Mouse (Mus musculus): ENCODE data around the gene Prl8a2. TPM values are rescaled to one million over a fixed set of nuclear protein-coding genes. Genes with fewer than 3 reads are reported as not detected.
A peak's percentile ranks its signal among the peaks of the same experiment; 100 is the strongest.

Prl8a2 gene
- not detected in 2 replicates for polyA plus RNA-seq (2015; fragmentation: Nextera tagmentation; extraction: Ambion mirVana)

DNA sequence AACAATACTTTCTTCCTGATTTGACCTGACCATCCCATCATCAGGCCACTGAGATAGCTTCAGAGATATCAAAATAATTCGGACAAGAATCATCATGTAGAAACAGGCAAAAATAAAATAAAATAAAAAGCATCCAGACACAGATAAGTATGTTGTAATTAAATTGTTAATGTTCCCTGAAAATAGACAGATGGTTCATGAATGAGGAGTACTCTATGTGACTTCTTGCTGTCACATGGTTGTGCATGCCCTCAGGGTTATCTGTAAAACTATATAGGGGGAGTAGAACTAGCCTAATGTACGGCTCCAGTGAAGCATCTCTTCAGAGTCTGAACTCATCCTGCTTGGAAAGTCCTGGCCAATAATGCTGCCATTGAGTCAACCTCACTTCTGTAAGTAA is at the start of gene Prl8a2:
Gene Prl8a2, plus strand, starts transcription at position 301 of the 400 bp plus-strand sequence.
- WGBS = 81% methylated on average over 2 of the region's 2 CpGs
- ATAC-seq = no peak

DNA sequence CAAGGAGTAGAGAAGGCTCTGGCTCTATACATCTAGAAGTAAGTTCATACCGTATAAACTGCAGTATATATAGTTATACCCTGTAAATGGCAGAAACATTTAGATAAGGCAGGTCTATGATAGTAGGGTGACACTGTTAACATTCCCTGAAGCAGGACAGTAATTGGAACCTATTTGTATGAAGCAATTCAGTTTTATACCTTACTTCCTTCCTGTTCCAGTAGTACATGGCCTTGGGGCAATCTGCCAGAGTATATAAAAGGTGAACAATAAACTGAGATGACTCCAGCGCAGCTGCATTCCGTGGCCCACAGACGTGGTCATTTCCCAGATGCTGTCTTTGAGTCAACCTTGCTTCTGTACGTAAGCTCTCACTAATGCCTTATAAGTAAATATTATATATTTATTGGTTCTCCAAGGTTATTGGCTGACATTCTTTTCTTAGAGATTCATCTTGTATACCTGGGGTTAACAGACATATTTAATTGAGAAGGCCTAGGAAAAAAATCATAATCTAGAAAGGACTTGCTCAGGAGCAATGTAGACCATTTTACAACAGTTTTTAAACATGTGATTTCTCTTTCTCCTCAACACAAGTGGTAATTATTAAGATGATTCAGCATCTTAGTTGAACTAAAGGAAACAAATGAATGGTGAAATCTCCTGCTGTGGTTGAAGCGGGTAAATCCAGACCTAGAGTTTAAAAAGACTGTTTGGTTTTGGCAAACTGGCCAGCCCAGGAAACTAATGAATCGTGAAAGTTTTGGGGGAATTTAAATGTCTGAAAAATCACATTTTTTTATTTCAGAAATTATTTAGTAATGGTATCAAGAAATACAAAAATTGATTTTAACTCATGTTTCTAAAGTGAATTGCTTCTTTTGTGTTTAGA is 32.9 kb upstream of the Prl8a2 start, which contains the start of gene Prl6a1:
Gene Prl6a1, plus strand, starts transcription at position 294 of the 892 bp plus-strand sequence.
- Histone ChIP-seq H3K36me3 (ENCODE audit: poor library complexity, severe bottlenecking) (no peaks in the 10 kb centered on the region), H3K4me2 (no peak within 1 kb of the TSS), H3K4me1 (no peaks in the 10 kb centered on the region), H3K27me3 (no peaks in the 10 kb centered on the region), H3K9me3 (replicated peaks) (no peaks in the 10 kb centered on the region), H3K9ac (no peak within 1 kb of the TSS), H3K4me3 (no peak within 1 kb of the TSS), H3K27ac (no peak within 1 kb of the TSS)
- 80% methylated on average over 7 of the region's 7 CpGs for WGBS
- no peak for ATAC-seq

More for the DNA sequence above, at the start of gene Prl8a2:
- Histone ChIP-seq H3K9me3 (replicated peaks) (no peaks in the 10 kb centered on the region), H3K4me1 (no peaks in the 10 kb centered on the region), H3K27me3 (no peaks in the 10 kb centered on the region), H3K27ac (no peak within 1 kb of the TSS), H3K4me3 (no peak within 1 kb of the TSS), H3K9ac (no peak within 1 kb of the TSS), H3K36me3 (ENCODE audit: poor library complexity, severe bottlenecking) (no peaks in the 10 kb centered on the region), H3K4me2 (no peak within 1 kb of the TSS)

DNA sequence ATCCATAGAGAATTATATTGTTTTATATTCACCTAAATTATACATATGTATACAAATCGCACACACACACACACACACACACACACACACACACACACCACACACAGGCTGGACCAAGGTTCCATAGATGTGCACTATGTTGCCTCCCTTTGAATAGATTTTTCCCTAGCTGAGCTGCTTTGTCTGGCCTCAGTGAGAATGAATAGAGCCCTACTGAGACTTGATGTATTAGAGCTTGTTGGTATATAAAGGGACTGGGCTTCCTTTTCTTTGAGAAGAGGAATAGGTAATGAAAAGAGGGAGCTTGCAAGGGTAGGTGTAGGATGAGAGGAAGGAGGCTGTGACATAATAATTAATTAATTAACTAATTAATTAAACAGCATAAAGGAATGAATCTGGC is 10.5 kb upstream of the Prl8a2 start:
- no peak overlapping the region for H3K4me3 ChIP-seq
- H3K27me3 ChIP-seq = 0 out of 2 replicates have a peak, but pooled peaks cover 4% of the 10 kb centered on the region
- no peaks in the 10 kb centered on the region for H3K9me3 ChIP-seq (replicated peaks)
- H3K4me2 ChIP-seq = no peak overlapping the region
- H3K36me3 ChIP-seq (ENCODE audit: poor library complexity, severe bottlenecking) = no peaks in the 10 kb centered on the region
- ATAC-seq = peak; percentile 86
- WGBS = 25% methylated on average over 1 of the region's 1 CpGs
- no peak overlapping the region for H3K9ac ChIP-seq
- H3K27ac ChIP-seq = no peak overlapping the region
- H3K4me1 ChIP-seq = no peaks in the 10 kb centered on the region; the same call in 1 of the 2 replicates

DNA sequence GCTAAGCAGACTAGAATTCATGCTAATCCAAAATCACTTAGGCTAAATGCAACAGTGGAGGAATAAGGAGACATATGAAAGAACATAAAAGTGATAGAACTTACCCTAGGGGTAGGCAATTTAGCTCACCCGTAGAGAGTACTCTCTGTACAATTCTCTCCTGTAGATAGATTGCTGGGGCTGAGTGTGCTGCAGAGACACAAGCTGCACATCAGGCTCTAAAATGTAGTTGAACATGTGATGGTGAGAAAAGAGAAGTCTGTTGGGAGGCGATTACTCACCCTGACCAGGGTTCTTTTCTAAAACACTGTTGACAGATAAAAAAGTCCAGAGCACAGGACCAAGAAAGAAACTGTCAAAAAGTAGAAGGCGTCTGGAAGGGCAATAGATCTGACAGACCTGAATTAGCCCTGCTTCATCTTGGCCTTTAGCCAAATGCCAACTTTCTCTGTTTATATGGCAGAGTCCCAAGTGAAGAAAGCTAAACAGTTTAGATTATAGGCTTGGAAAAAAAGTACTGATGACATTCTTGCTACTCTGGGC is 2.7 kb upstream of the Prl8a2 start:
- Histone ChIP-seq H3K36me3 (ENCODE audit: poor library complexity, severe bottlenecking) (no peaks in the 10 kb centered on the region), H3K4me3 (no peak overlapping the region), H3K4me1 (no peaks in the 10 kb centered on the region), H3K9me3 (replicated peaks) (no peaks in the 10 kb centered on the region), H3K27ac (no peak overlapping the region), H3K9ac (no peak overlapping the region), H3K27me3 (no peaks in the 10 kb centered on the region), H3K4me2 (no peak overlapping the region)
- WGBS = 67% methylated on average over 3 of the region's 3 CpGs
- peak; percentile 19; the same call in 1 of the 2 replicates for ATAC-seq

DNA sequence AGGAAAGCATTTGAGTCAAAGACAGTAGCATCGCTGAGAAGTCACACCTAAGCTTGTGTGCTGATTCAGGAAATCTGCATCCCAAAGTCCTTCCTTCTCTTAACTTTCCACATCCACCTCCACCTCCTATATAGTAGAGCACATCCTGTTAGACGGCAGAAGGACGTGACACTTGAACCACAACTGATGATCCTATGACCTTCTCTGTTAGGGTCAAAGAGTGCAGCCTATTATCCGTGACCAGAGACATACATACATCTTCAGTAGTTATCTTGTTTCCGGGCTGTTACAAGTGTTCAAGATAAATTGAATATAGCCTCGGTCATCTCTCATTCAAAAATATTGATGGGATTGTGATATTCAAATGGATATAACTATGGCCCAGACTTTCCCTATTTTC is 45.3 kb downstream of the Prl8a2 start, which contains the start of gene Prl2b1:
Gene Prl2b1, minus strand, starts transcription at position 101 of the 400 bp plus-strand sequence.
- H3K9me3 ChIP-seq (replicated peaks) = no peaks in the 10 kb centered on the region
- no peak within 1 kb of the TSS for H3K9ac ChIP-seq
- no peak within 1 kb of the TSS for H3K4me3 ChIP-seq
- H3K4me1 ChIP-seq = no peaks in the 10 kb centered on the region
- WGBS = 93% methylated on average over 6 of the region's 6 CpGs
- no peaks in the 10 kb centered on the region for H3K36me3 ChIP-seq (ENCODE audit: poor library complexity, severe bottlenecking)
- no peaks in the 10 kb centered on the region for H3K27me3 ChIP-seq
- ATAC-seq = no peak
- no peak within 1 kb of the TSS for H3K27ac ChIP-seq
- no peak within 1 kb of the TSS for H3K4me2 ChIP-seq

DNA sequence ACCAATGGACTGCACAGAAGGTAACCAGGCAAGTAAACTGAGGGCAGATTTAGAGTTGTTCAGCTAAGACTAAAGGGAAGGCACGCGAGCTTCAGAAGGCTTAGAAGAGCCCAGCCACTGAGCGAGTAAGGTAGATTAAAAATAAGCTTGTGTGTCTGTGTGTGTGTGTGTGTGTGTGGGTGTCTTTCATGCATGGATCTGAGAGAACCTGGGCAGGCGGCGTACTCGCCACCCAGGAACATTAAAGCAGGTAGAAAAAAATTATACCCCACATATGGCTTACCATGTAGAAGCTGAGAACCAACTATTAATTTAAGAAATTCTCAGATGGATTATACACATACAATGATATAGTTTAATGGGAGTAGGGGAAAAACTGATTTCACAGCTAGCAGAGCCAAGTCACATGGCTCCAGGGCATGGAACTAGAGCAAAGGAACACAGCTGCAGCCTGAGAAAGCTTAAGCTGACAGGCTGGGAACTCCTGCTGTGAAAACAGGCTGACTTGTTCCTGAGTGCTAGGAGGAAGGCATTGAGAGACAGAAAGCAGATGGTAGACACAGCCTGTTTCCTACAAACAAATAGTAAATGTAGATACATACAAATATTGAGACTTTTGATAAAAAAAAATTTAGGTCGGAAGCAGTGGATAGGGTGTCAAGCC is 53.7 kb downstream of the Prl8a2 start:
- no peaks in the 10 kb centered on the region for H3K9me3 ChIP-seq (replicated peaks)
- H3K9ac ChIP-seq = no peak overlapping the region
- H3K4me3 ChIP-seq = no peak overlapping the region
- H3K4me1 ChIP-seq = no peaks in the 10 kb centered on the region
- ATAC-seq = peak; percentile 90
- no peaks in the 10 kb centered on the region for H3K27me3 ChIP-seq
- H3K27ac ChIP-seq = no peak overlapping the region
- WGBS = 86% methylated on average over 7 of the region's 7 CpGs
- H3K4me2 ChIP-seq = no peak overlapping the region
- H3K36me3 ChIP-seq (ENCODE audit: poor library complexity, severe bottlenecking) = no peaks in the 10 kb centered on the region

Other genes starting within 250 kb of the Prl8a2 start
- not detected in 2 replicates for gene Prl3d2, start 224.0 kb upstream of the Prl8a2 start, polyA plus RNA-seq (2015; fragmentation: Nextera tagmentation; extraction: Ambion mirVana)
- gene Prl3d3, start 188.9 kb upstream of the Prl8a2 start, polyA plus RNA-seq (2015; fragmentation: Nextera tagmentation; extraction: Ambion mirVana) = not detected in 2 replicates
- not detected in 2 replicates for gene Prl3c1, start 149.0 kb upstream of the Prl8a2 start, polyA plus RNA-seq (2015; fragmentation: Nextera tagmentation; extraction: Ambion mirVana)
- gene Prl3b1, start 103.8 kb upstream of the Prl8a2 start, polyA plus RNA-seq (2015; fragmentation: Nextera tagmentation; extraction: Ambion mirVana) = not detected in 2 replicates
- not detected in 2 replicates for gene Prl3a1, start 86.2 kb upstream of the Prl8a2 start, polyA plus RNA-seq (2015; fragmentation: Nextera tagmentation; extraction: Ambion mirVana)
- not detected in 2 replicates for gene Prl6a1, start 33.0 kb upstream of the Prl8a2 start, polyA plus RNA-seq (2015; fragmentation: Nextera tagmentation; extraction: Ambion mirVana)
- gene Prl2b1, start 45.2 kb downstream of the Prl8a2 start, polyA plus RNA-seq (2015; fragmentation: Nextera tagmentation; extraction: Ambion mirVana) = not detected in 2 replicates
- gene Prl8a6, start 93.0 kb downstream of the Prl8a2 start, polyA plus RNA-seq (2015; fragmentation: Nextera tagmentation; extraction: Ambion mirVana) = not detected in 2 replicates
- not detected in 2 replicates for gene Prl8a8, start 167.5 kb downstream of the Prl8a2 start, polyA plus RNA-seq (2015; fragmentation: Nextera tagmentation; extraction: Ambion mirVana)
- not detected in 2 replicates for gene Prl8a9, start 218.9 kb downstream of the Prl8a2 start, polyA plus RNA-seq (2015; fragmentation: Nextera tagmentation; extraction: Ambion mirVana)
- not detected in 2 replicates for gene Prl8a1, start 236.5 kb downstream of the Prl8a2 start, polyA plus RNA-seq (2015; fragmentation: Nextera tagmentation; extraction: Ambion mirVana)

Data from forebrain, embryonic 13.5 days (tissue).